Mouse (Mus musculus) kidney, postnatal 14 days (tissue): ENCODE results near the gene 2010300C02Rik.
"Not testable (repeated sequence)": the region's sequence is repeated elsewhere in the genome, so short reads cannot be mapped to it uniquely, and the experiment has no call there.

Experiments used
- DNase-seq: peaks from one replicate; pipeline ENCODE4 v3.0.0; 2022; ENCODE audit warnings: mixed read lengths

2010300C02Rik gene

GRCm38 (mm10) chr1:37719761-37720640 lies at the start of gene 2010300C02Rik:
Gene 2010300C02Rik (minus strand): TSS chr1:37720085.
- DNase-seq: peak; percentile 62

- DNase-seq: no peak
Observed at GRCm38 (mm10) chr1:37759407-37759806, 39.5 kb upstream of the 2010300C02Rik start.

GRCm38 (mm10) chr1:37744650-37745259 lies 24.9 kb upstream of the 2010300C02Rik start:
- no peak for DNase-seq

- DNase-seq: no peak
Observed at GRCm38 (mm10) chr1:37742602-37743270, 22.9 kb upstream of the 2010300C02Rik start.

- DNase-seq: no peak
Observed at GRCm38 (mm10) chr1:37742126-37742525, 22.2 kb upstream of the 2010300C02Rik start.

- DNase-seq: peak; percentile 12
Observed at GRCm38 (mm10) chr1:37740161-37740802, 20.4 kb upstream of the 2010300C02Rik start.

- no peak for DNase-seq
Observed at GRCm38 (mm10) chr1:37738895-37739294, 19.0 kb upstream of the 2010300C02Rik start.

GRCm38 (mm10) chr1:37737045-37737444 lies 17.2 kb upstream of the 2010300C02Rik start:
- DNase-seq: no peak

GRCm38 (mm10) chr1:37735932-37736331 lies 16.0 kb upstream of the 2010300C02Rik start:
- no peak for DNase-seq

GRCm38 (mm10) chr1:37734841-37735240 lies 15.0 kb upstream of the 2010300C02Rik start:
- no peak for DNase-seq

- no peak for DNase-seq
Observed at GRCm38 (mm10) chr1:37729353-37729752, 9.5 kb upstream of the 2010300C02Rik start.

- DNase-seq: no peak
Observed at GRCm38 (mm10) chr1:37728053-37728452, 8.2 kb upstream of the 2010300C02Rik start.

GRCm38 (mm10) chr1:37727186-37727585 lies 7.3 kb upstream of the 2010300C02Rik start:
- no peak for DNase-seq

- no peak for DNase-seq
Observed at GRCm38 (mm10) chr1:37726426-37726825, 6.5 kb upstream of the 2010300C02Rik start.

- no peak for DNase-seq
Observed at GRCm38 (mm10) chr1:37725880-37726279, 6.0 kb upstream of the 2010300C02Rik start.

GRCm38 (mm10) chr1:37721092-37721491 lies 1.2 kb upstream of the 2010300C02Rik start:
- DNase-seq: no peak

GRCm38 (mm10) chr1:37719030-37719723 lies 708 bp downstream of the 2010300C02Rik start:
- DNase-seq: peak; percentile 7

GRCm38 (mm10) chr1:37718516-37718915 lies 1.4 kb downstream of the 2010300C02Rik start:
- no peak for DNase-seq

GRCm38 (mm10) chr1:37717415-37718195 lies 2.3 kb downstream of the 2010300C02Rik start:
- no peak for DNase-seq

GRCm38 (mm10) chr1:37712357-37712737 lies 7.5 kb downstream of the 2010300C02Rik start:
- not testable (repeated sequence) for DNase-seq

GRCm38 (mm10) chr1:37711596-37712356 lies 8.1 kb downstream of the 2010300C02Rik start:
- DNase-seq: no peak
